Mouse (Mus musculus): ENCODE measurements around the gene Slc23a2.

Slc23a2 gene

GRCm38 (mm10) chr2:132133436-132133835 lies 11.5 kb downstream of the Slc23a2 start:
- DNase-seq: no peak

- DNase-seq: peak; percentile 52 to 63
These were observed 13.6 kb downstream of the Slc23a2 start for GRCm38 (mm10) chr2:132131266-132131665.

GRCm38 (mm10) chr2:132129980-132130379 lies 14.9 kb downstream of the Slc23a2 start:
- no peak for DNase-seq

- DNase-seq: no peak
These were observed 15.7 kb downstream of the Slc23a2 start for GRCm38 (mm10) chr2:132129247-132129646.

- DNase-seq: no peak
These were observed 17.0 kb downstream of the Slc23a2 start for GRCm38 (mm10) chr2:132127904-132128303.

- no peak for DNase-seq
These were observed 18.6 kb downstream of the Slc23a2 start for GRCm38 (mm10) chr2:132126292-132126691.

- DNase-seq: no peak
These were observed 21.8 kb downstream of the Slc23a2 start for GRCm38 (mm10) chr2:132123063-132123462.

GRCm38 (mm10) chr2:132121050-132121449 lies 23.9 kb downstream of the Slc23a2 start:
- DNase-seq: no peak

GRCm38 (mm10) chr2:132118646-132119045 lies 26.3 kb downstream of the Slc23a2 start:
- no peak for DNase-seq

GRCm38 (mm10) chr2:132115936-132116335 lies 29.0 kb downstream of the Slc23a2 start:
- DNase-seq: no peak

GRCm38 (mm10) chr2:132115344-132115743 lies 29.6 kb downstream of the Slc23a2 start:
- no peak for DNase-seq

GRCm38 (mm10) chr2:132113962-132114759 lies 30.7 kb downstream of the Slc23a2 start:
- DNase-seq: no peak

- no peak for DNase-seq
These were observed 32.6 kb downstream of the Slc23a2 start for GRCm38 (mm10) chr2:132112319-132112718.

GRCm38 (mm10) chr2:132111905-132112304 lies 33.0 kb downstream of the Slc23a2 start:
- no peak for DNase-seq

- DNase-seq: peak; percentile 59 to 60
These were observed 33.6 kb downstream of the Slc23a2 start for GRCm38 (mm10) chr2:132111266-132111665.

- DNase-seq: no peak
These were observed 34.2 kb downstream of the Slc23a2 start for GRCm38 (mm10) chr2:132110702-132111101.

GRCm38 (mm10) chr2:132108988-132109387 lies 35.9 kb downstream of the Slc23a2 start:
- no peak for DNase-seq

- peak; percentile 31 to 54 for DNase-seq
These were observed 37.3 kb downstream of the Slc23a2 start for GRCm38 (mm10) chr2:132107611-132108010.

GRCm38 (mm10) chr2:132106069-132106468 lies 38.8 kb downstream of the Slc23a2 start:
- no peak for DNase-seq

GRCm38 (mm10) chr2:132103265-132103664 lies 41.6 kb downstream of the Slc23a2 start:
- no peak for DNase-seq

GRCm38 (mm10) chr2:132102505-132103130 lies 42.3 kb downstream of the Slc23a2 start:
- DNase-seq: no peak

GRCm38 (mm10) chr2:132098942-132099672 lies 45.8 kb downstream of the Slc23a2 start:
- no peak for DNase-seq

- DNase-seq: no peak
These were observed 46.5 kb downstream of the Slc23a2 start for GRCm38 (mm10) chr2:132098365-132098764.

- DNase-seq: no peak
These were observed 48.3 kb downstream of the Slc23a2 start for GRCm38 (mm10) chr2:132096582-132096981.
